Comparison of ENCODE assay signal across 22 mouse cellular contexts in the genomic region with DNA sequence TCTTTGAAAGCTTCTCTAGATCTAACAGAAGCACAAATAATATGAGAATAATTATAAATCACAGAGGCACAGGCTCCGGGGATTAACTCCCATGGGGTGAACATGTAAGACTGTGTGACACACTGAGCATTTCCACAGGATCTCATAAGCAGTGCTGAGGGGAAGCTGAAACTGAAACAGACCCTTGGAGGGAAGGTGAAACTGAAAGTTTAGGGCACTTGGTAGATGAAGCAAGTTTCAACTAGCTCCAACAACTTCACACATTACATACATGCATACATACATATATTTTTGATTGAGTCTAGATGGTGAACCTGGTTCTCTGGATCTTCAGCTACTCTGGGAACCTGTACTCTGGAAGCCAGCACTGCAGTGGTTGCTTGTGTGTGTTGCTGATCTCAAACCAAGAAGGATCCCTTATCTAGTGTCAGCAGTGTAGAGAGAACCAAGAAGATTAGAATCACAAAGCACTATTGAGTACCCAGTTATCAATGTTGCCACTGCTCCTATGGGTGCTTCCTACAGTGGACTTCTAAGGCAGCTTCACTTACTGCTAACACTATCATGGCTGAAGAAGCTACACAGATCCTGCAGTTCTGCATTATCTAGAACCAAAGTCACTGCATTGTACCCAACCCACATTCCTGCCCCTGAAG. TPM values are rescaled to one million over a fixed set of nuclear protein-coding genes. Genes with fewer than 3 reads are reported as not detected.
DNase-seq lines count a peak whose midpoint lies in the region; ATAC-seq and TF ChIP-seq lines count a peak whose summit lies in the region.
"Not testable (repeated sequence)": the region's sequence is repeated elsewhere in the genome, so short reads cannot be mapped to it uniquely, and the experiment has no call there.
"Had no signal": no experiment of that assay in that cellular context is flagged by ENCODE, and none has a peak within 500 bp of the region (broad histone marks: within the 10 kb centered on the region; RNA-seq: fewer than 3 reads in every experiment).

No protein-coding gene starts in this region.

- H3K27me3 ChIP-seq in liver, adult 2 months (ENCODE audit: control insufficient read depth, insufficient read depth, low read length); small intestine, adult 2 months (ENCODE audit: control insufficient read depth, insufficient read depth, low read length): not testable (repeated sequence)

- not testable (repeated sequence) for H3K4me1 ChIP-seq in liver, adult 2 months (ENCODE audit: control insufficient read depth, insufficient read depth, low read length); small intestine, adult 2 months (ENCODE audit: control insufficient read depth, insufficient read depth, insufficient read length, low read length)

- WGBS in liver, adult 2 months: 88% methylated on average over 1 of the region's 1 CpGs
- 52% methylated on average over 1 of the region's 1 CpGs for WGBS in small intestine, adult 2 months

- TF ChIP-seq POLR2A in liver, adult 2 months (IDR thresholded peaks at IDR 0.05; ENCODE audit: extremely low read depth, insufficient read depth, low read length); small intestine, adult 2 months (IDR thresholded peaks at IDR 0.05; ENCODE audit: low read depth, low read length): not testable (repeated sequence)

- H3K79me2 ChIP-seq in liver, adult 2 months (ENCODE audit: control insufficient read depth, insufficient read depth, low read length): not testable (repeated sequence)

- not testable (repeated sequence) for H3K4me3 ChIP-seq in liver, adult 2 months (ENCODE audit: insufficient read depth, low read depth, low read length); small intestine, adult 2 months (ENCODE audit: low read depth, low read length)

- not testable (repeated sequence) for TF ChIP-seq CTCF in liver, adult 2 months (IDR thresholded peaks at IDR 0.05; ENCODE audit: low read depth, low read length); small intestine, adult 2 months (IDR thresholded peaks at IDR 0.05; ENCODE audit: extremely low read depth, insufficient read length, insufficient replicate concordance, low read depth, low read length)

- peak; percentile 85 for ATAC-seq in megakaryocyte, adult 5-6 weeks (ENCODE audit: poor library complexity, severe bottlenecking)

- not testable (repeated sequence) for H3K9ac ChIP-seq in liver, adult 2 months (ENCODE audit: low read depth, low read length)

- H3K27ac ChIP-seq in liver, adult 2 months (replicated peaks; ENCODE audit: insufficient read depth, low read depth, low read length): not testable (repeated sequence)
- peak overlapping the region; percentile 55; the same call in 1 of the 2 replicates for H3K27ac ChIP-seq in small intestine, adult 2 months (ENCODE audit: insufficient read depth, low read depth, low read length)

- not testable (repeated sequence) for H3K36me3 ChIP-seq in liver, adult 2 months (ENCODE audit: control insufficient read depth, insufficient read depth, low read length); small intestine, adult 2 months (ENCODE audit: control insufficient read depth, insufficient read depth, low read length)

- peak; percentile 84 for DNase-seq in CD4-positive helper T cell, adult 2 months (ENCODE audit: low read depth, low spot score)
- peak; percentile 3 for DNase-seq in adrenal gland, postnatal 10 days
- peak; percentile 31 for DNase-seq in heart, adult 8-10 months (ENCODE audit: low spot score)
- DNase-seq in liver, adult 2 months (ENCODE audit: extremely low read depth, low read depth, low spot score): peak; percentile 35
- peak; percentile 57 for DNase-seq in thymus, postnatal 14 days

RNA-seq across cellular contexts. Expression of gene Ms4a4d, which starts 3.7 kb away (rescaled TPM):
- 1 to 10 TPM; 1.1 to 1.5 TPM for total RNA-seq in adrenal gland, postnatal 10 days (2021)
- total RNA-seq in heart, adult 8-10 months (2022): 1 to 10 TPM; 4.9 to 6.9 (median 6.7) TPM
- 3.5 and 3.8 TPM in 2 replicates for total RNA-seq in liver, adult 2 months (2014; rRNA removed)
- 3.9 and 7.1 TPM in 2 replicates for polyA plus RNA-seq in liver, adult 2 months (2012; rRNA removed)
- total RNA-seq in megakaryocyte, adult 5-6 weeks (2015): 0.21 and 0.54 TPM in 2 replicates
- total RNA-seq in megakaryocyte, adult 5-6 weeks (2017): 0.53 TPM in 1 of 2 replicates, not detected in the other
- polyA plus RNA-seq in small intestine, adult 2 months (2012; rRNA removed): 5.5 and 6.6 TPM in 2 replicates
- total RNA-seq: layer of hippocampus, adult 18-20 months; layer of hippocampus, postnatal 14 days; left cerebral cortex, adult 8-10 months; left cerebral cortex, postnatal 4 days; megakaryocyte-erythroid progenitor cell, adult 5-6 weeks had no signal
- polyA plus RNA-seq: erythroblast, embryonic 14.5 days; forebrain, embryonic 12.5 days; hindbrain, embryonic 14.5 days; midbrain, embryonic 14.5 days had no signal

RNA-seq across cellular contexts. Expression of gene Ms4a6b, which starts 24.0 kb away (rescaled TPM):
- 1 to 10 TPM; 5.0 to 8.3 TPM for total RNA-seq in adrenal gland, postnatal 10 days (2021)
- 1 to 10 TPM; 2.4 to 5.9 (median 3.6) TPM for total RNA-seq in heart, adult 8-10 months (2022)
- 3.2 and 4.7 TPM in 2 replicates for total RNA-seq in liver, adult 2 months (2014; rRNA removed)
- polyA plus RNA-seq in liver, adult 2 months (2012; rRNA removed): 0.61 and 0.98 TPM in 2 replicates
- 242 and 270 TPM in 2 replicates for total RNA-seq in megakaryocyte, adult 5-6 weeks (2015)
- 138 and 141 TPM in 2 replicates for total RNA-seq in megakaryocyte, adult 5-6 weeks (2017)
- 1.2 and 1.3 TPM in 2 replicates for polyA plus RNA-seq in small intestine, adult 2 months (2012; rRNA removed)
- polyA plus RNA-seq: erythroblast, embryonic 14.5 days had no signal

RNA-seq across cellular contexts. Expression of gene Gm8369, which starts 54.6 kb away (rescaled TPM):
- 1 to 10 TPM in 1 of 2 experiments, under 1 TPM in 1; 1.00 to 1.1 TPM for total RNA-seq in adrenal gland, postnatal 10 days (2021)
- under 1 TPM in 2 of 4 experiments, not detected in 2; 0.40 to 0.57 TPM for total RNA-seq in heart, adult 8-10 months (2022)
- 1.1 and 1.4 TPM in 2 replicates for total RNA-seq in liver, adult 2 months (2014; rRNA removed)
- 0.22 and 0.48 TPM in 2 replicates for polyA plus RNA-seq in liver, adult 2 months (2012; rRNA removed)
- total RNA-seq in megakaryocyte, adult 5-6 weeks (2015): 16.9 and 21.9 TPM in 2 replicates
- total RNA-seq in megakaryocyte, adult 5-6 weeks (2017): 10.4 and 12.3 TPM in 2 replicates
- 0.28 and 0.82 TPM in 2 replicates for polyA plus RNA-seq in small intestine, adult 2 months (2012; rRNA removed)
- total RNA-seq: adrenal gland, postnatal 4 days; gastrocnemius, postnatal 25 days had no signal
- polyA plus RNA-seq: embryonic facial prominence, embryonic 12.5 days; erythroblast, embryonic 14.5 days; forebrain, embryonic 12.5 days; heart, embryonic 15.5 days; hindbrain, embryonic 14.5 days; limb, embryonic 15.5 days; midbrain, embryonic 14.5 days; neural tube, embryonic 14.5 days had no signal

Comparison
In these comparisons a context has a peak if more than half of its experiments do, and no peak if none do; other contexts are left out.
1. DNase-seq: peak in every context shown above with its lines; median percentile 84 in CD4-positive helper T cell, adult 2 months; 57 in thymus, postnatal 14 days; 35 in liver, adult 2 months; 31 in heart, adult 8-10 months; 3 in adrenal gland, postnatal 10 days.
2. RNA of gene Ms4a6b, which starts 24.0 kb away (total RNA-seq): 138 to 270 TPM in megakaryocyte, adult 5-6 weeks; 5.0 to 8.3 TPM in adrenal gland, postnatal 10 days, 2.4 to 5.9 TPM in heart, adult 8-10 months and 3.2 to 4.7 TPM in liver, adult 2 months; every median in the first group is over 10 times any median in the second.